Mouse (Mus musculus): Measurements from ENCODE around the gene Cercam. TPM values are rescaled to one million over a fixed set of nuclear protein-coding genes. Genes with fewer than 3 reads are reported as not detected.

Cercam gene
- polyA plus RNA-seq, 1 experiment from 2014 or later, result 22.8 TPM

Small RNA genes lying within 50 kb of the gene (microRNA-seq; reads per million reads assigned to microRNA genes)
- gene Mir219a-2 (not detected), gene Mir219b (not detected)

Other genes starting within 250 kb of the Cercam start
- 11.2 and 13.4 TPM in 2 replicates for gene Rapgef1, start 249.4 kb upstream of the Cercam start, polyA plus RNA-seq (2016; fragmentation: Nextera tagmentation; extraction: Ambion mirVana)
- gene Gm13420, start 117.5 kb upstream of the Cercam start, polyA plus RNA-seq (2016; fragmentation: Nextera tagmentation; extraction: Ambion mirVana), result 0.28 TPM in 1 of 2 replicates, not detected in the other
- gene Gm13547, start 109.9 kb upstream of the Cercam start, polyA plus RNA-seq (2016; fragmentation: Nextera tagmentation; extraction: Ambion mirVana), result not detected in 2 replicates
- 34.6 and 34.8 TPM in 2 replicates for gene Coq4, start 81.7 kb upstream of the Cercam start, polyA plus RNA-seq (2016; fragmentation: Nextera tagmentation; extraction: Ambion mirVana)
- 33.5 and 43.1 TPM in 2 replicates for gene Trub2, start 80.7 kb upstream of the Cercam start, polyA plus RNA-seq (2016; fragmentation: Nextera tagmentation; extraction: Ambion mirVana)
- gene Slc27a4, start 66.5 kb upstream of the Cercam start, polyA plus RNA-seq (2016; fragmentation: Nextera tagmentation; extraction: Ambion mirVana), result 8.4 and 9.5 TPM in 2 replicates
- gene Urm1, start 49.1 kb upstream of the Cercam start, polyA plus RNA-seq (2016; fragmentation: Nextera tagmentation; extraction: Ambion mirVana), result 18.4 and 19.1 TPM in 2 replicates
- 77.8 and 82.6 TPM in 2 replicates for gene Odf2, start 20.1 kb downstream of the Cercam start, polyA plus RNA-seq (2016; fragmentation: Nextera tagmentation; extraction: Ambion mirVana)
- gene Gle1, start 66.3 kb downstream of the Cercam start, polyA plus RNA-seq (2016; fragmentation: Nextera tagmentation; extraction: Ambion mirVana), result 50.0 and 61.3 TPM in 2 replicates
- gene Sptan1, start 96.4 kb downstream of the Cercam start, polyA plus RNA-seq (2016; fragmentation: Nextera tagmentation; extraction: Ambion mirVana), result 103 and 116 TPM in 2 replicates
- gene Wdr34, start 179.7 kb downstream of the Cercam start, polyA plus RNA-seq (2016; fragmentation: Nextera tagmentation; extraction: Ambion mirVana), result 17.7 and 22.3 TPM in 2 replicates
- 341 and 570 TPM in 2 replicates for gene Set, start 188.2 kb downstream of the Cercam start, polyA plus RNA-seq (2016; fragmentation: Nextera tagmentation; extraction: Ambion mirVana)
- gene Pkn3, start 208.5 kb downstream of the Cercam start, polyA plus RNA-seq (2016; fragmentation: Nextera tagmentation; extraction: Ambion mirVana), result 13.8 and 17.7 TPM in 2 replicates
- gene Zdhhc12, start 224.5 kb downstream of the Cercam start, polyA plus RNA-seq (2016; fragmentation: Nextera tagmentation; extraction: Ambion mirVana), result 65.5 and 66.2 TPM in 2 replicates